Mouse (Mus musculus): ENCODE measurements around the gene Limk2. TPM values are rescaled to one million over a fixed set of nuclear protein-coding genes. Genes with fewer than 3 reads are reported as not detected.

Gene Limk2
- polyA plus RNA-seq, 1 experiment from 2014 or later, result 63.8 TPM

GRCm38 (mm10) chr11:3331756-3332642 lies 77.0 kb downstream of the Limk2 start:
- Histone ChIP-seq H3K27me3 (replicated peaks; ENCODE audit: control insufficient read depth, insufficient read depth, low read length) (no peaks in the 10 kb centered on the region), H3K27ac (replicated peaks; ENCODE audit: low read depth, low read length) (peak overlapping the region; percentile 50), H3K36me3 (ENCODE audit: control insufficient read depth, insufficient read depth, low read length) (peaks cover 10% of the 10 kb centered on the region; the same call in 1 of the 2 replicates), H3K9me3 (ENCODE audit: control insufficient read depth, low read length) (no peaks in the 10 kb centered on the region), H3K4me1 (ENCODE audit: control insufficient read depth, insufficient read depth, low read length) (peaks cover 21% of the 10 kb centered on the region), H3K4me3 (ENCODE audit: low read depth, low read length) (peak overlapping the region; percentile 54), H3K9ac (ENCODE audit: low read depth, low read length) (peak overlapping the region; percentile 65), H3K4me2 (ENCODE audit: low read depth, low read length) (peak overlapping the region; percentile 100)
- under 1% methylated on average over 24 of the region's 75 CpGs for WGBS
- peak; percentile 96 for ATAC-seq (ENCODE audit: low read depth)
- peak; percentile 97 for DNase-seq (ENCODE audit: low spot score)

DNA sequence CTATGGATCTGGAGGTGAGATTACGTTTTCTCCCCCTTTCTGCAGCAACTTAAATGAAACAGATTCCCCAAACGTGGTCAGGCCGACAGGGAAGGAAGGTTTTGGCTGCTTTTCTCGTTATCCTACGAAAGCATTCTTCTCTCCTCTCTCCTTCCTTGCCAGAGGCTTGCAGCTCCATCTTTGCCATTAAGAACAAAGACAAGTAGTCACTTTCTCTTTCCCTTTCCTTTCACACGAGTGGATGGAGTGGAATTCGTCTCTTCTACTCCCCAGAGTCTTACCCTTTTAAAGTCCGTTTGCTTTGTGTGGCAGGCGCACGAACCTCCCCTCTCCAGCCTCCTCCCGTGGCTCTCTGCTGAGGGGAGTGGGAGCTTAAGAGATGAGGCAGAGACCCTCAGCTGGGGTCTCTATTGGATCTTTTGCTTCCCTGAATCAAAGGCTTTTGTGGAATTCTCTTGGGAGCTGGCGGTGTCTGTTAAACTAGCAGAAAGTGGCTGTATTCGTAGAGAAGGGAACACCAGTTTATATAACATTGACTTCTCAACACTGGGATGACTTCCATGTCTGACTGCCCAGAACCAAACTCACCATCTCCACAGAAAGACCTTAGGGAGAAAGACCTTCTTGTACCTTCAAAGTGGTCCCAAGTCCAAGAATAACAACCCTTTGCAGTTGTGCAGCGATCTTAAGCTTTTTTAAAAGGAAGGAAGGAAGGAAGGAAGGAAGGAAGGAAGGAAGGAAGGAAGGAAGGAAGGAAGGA lies 77.8 kb downstream of the Limk2 start:
- Histone ChIP-seq H3K36me3 (ENCODE audit: control insufficient read depth, insufficient read depth, low read length) (peaks cover 10% of the 10 kb centered on the region; the same call in 1 of the 2 replicates), H3K9me3 (ENCODE audit: control insufficient read depth, low read length) (no peaks in the 10 kb centered on the region), H3K27me3 (replicated peaks; ENCODE audit: control insufficient read depth, insufficient read depth, low read length) (no peaks in the 10 kb centered on the region), H3K27ac (replicated peaks; ENCODE audit: low read depth, low read length) (peak overlapping the region; percentile 50), H3K4me3 (ENCODE audit: low read depth, low read length) (peak overlapping the region; percentile 54), H3K9ac (ENCODE audit: low read depth, low read length) (peak overlapping the region; percentile 65), H3K4me1 (ENCODE audit: control insufficient read depth, insufficient read depth, low read length) (peaks cover 16% of the 10 kb centered on the region), H3K4me2 (ENCODE audit: low read depth, low read length) (peak overlapping the region; percentile 100)
- no peak for ATAC-seq (ENCODE audit: low read depth)
- 3% methylated on average over 14 of the region's 14 CpGs for WGBS
- no peak for DNase-seq (ENCODE audit: low spot score)

DNA sequence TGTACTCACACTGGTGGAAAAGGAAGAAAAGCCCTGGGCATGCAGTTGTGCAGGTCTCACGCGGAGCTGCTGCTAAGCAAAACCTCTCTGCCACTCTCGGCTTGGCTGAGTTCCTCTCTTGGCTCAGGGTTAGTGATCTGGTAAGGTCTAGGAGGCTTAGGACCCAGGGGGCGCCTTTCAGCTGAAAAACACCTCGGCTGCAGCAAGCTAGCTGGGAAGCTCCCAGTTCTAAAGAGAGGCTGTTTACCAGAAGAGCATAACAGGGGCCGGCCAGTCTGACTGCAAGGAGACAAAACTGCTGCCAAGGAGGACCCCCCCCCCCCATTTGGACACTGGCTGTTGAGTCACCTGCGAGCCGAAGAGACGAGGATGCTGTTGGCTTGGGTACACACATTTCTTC lies 78.4 kb downstream of the Limk2 start:
- H3K27me3 ChIP-seq (replicated peaks; ENCODE audit: control insufficient read depth, insufficient read depth, low read length), result no peaks in the 10 kb centered on the region
- H3K4me3 ChIP-seq (ENCODE audit: low read depth, low read length), result peak overlapping the region; percentile 54
- ATAC-seq (ENCODE audit: low read depth), result peak; percentile 37
- H3K4me1 ChIP-seq (ENCODE audit: control insufficient read depth, insufficient read depth, low read length), result peaks cover 16% of the 10 kb centered on the region
- H3K4me2 ChIP-seq (ENCODE audit: low read depth, low read length), result peak overlapping the region; percentile 100
- DNase-seq (ENCODE audit: low spot score), result peak; percentile 94
- H3K9ac ChIP-seq (ENCODE audit: low read depth, low read length), result peak overlapping the region; percentile 65
- 2% methylated on average over 9 of the region's 9 CpGs for WGBS
- H3K36me3 ChIP-seq (ENCODE audit: control insufficient read depth, insufficient read depth, low read length), result peaks cover 10% of the 10 kb centered on the region; the same call in 1 of the 2 replicates
- H3K27ac ChIP-seq (replicated peaks; ENCODE audit: low read depth, low read length), result peak overlapping the region; percentile 50
- no peaks in the 10 kb centered on the region for H3K9me3 ChIP-seq (ENCODE audit: control insufficient read depth, low read length)

DNA sequence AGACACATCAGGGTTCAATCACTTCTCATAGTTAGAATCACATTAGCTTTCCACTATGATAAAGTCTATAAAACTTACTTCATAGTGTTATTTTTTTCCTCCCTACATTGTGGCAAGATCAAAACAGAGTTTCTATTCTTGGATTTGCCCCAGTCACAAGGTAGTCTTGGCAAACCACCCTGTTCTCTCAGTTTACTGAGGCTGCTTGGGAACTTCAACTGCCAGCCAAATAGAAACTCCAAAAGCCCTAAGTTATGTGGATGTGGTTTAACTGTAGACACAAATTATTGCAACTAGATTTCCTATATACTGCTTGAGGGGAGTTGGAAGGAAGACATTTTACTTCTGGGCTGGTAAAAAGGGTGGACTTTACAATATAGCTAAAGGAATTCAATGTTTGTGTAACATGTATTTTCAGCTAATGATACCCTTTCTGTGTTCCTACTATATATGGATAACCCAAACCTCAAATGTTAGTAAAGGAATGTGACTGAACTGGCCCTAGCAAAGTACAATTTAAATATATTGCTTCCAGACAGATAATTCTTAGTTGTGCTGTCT lies 79.0 kb downstream of the Limk2 start, which contains the start of gene Pik3ip1:
Gene Pik3ip1, plus strand, starts transcription at position 511 of the 561 bp plus-strand sequence.
- H3K9ac ChIP-seq (ENCODE audit: low read depth, low read length), result peak within 1 kb of the TSS; percentile 65
- ATAC-seq (ENCODE audit: low read depth), result no peak; the same call in 1 of the 2 replicates

GRCm38 (mm10) chr11:3328806-3329775 lies 79.9 kb downstream of the Limk2 start:
- DNase-seq (ENCODE audit: low spot score) (no peak), ATAC-seq (ENCODE audit: low read depth) (no peak)
- peaks cover 16% of the 10 kb centered on the region for H3K4me1 ChIP-seq (ENCODE audit: control insufficient read depth, insufficient read depth, low read length)
- no peaks in the 10 kb centered on the region for H3K27me3 ChIP-seq (replicated peaks; ENCODE audit: control insufficient read depth, insufficient read depth, low read length)
- no peaks in the 10 kb centered on the region for H3K9me3 ChIP-seq (ENCODE audit: control insufficient read depth, low read length)
- no peak overlapping the region for H3K4me2 ChIP-seq (ENCODE audit: low read depth, low read length)
- H3K4me3 ChIP-seq (ENCODE audit: low read depth, low read length), result no peak overlapping the region
- H3K36me3 ChIP-seq (ENCODE audit: control insufficient read depth, insufficient read depth, low read length), result peaks cover 10% of the 10 kb centered on the region; the same call in 1 of the 2 replicates
- no peak overlapping the region for H3K9ac ChIP-seq (ENCODE audit: low read depth, low read length)
- WGBS, result 70% methylated on average over 11 of the region's 11 CpGs
- H3K27ac ChIP-seq (replicated peaks; ENCODE audit: low read depth, low read length), result 0 out of 2 replicates have a peak overlapping the region, but pooled peaks have one; percentile 44

More for the DNA sequence above, 79.0 kb downstream of the Limk2 start, which contains the start of gene Pik3ip1:
- Histone ChIP-seq H3K36me3 (ENCODE audit: control insufficient read depth, insufficient read depth, low read length) (peaks cover 10% of the 10 kb centered on the region; the same call in 1 of the 2 replicates), H3K27me3 (replicated peaks; ENCODE audit: control insufficient read depth, insufficient read depth, low read length) (no peaks in the 10 kb centered on the region), H3K4me1 (ENCODE audit: control insufficient read depth, insufficient read depth, low read length) (peaks cover 16% of the 10 kb centered on the region), H3K27ac (replicated peaks; ENCODE audit: low read depth, low read length) (peak within 1 kb of the TSS; percentile 50), H3K4me2 (ENCODE audit: low read depth, low read length) (peak within 1 kb of the TSS; percentile 100), H3K4me3 (ENCODE audit: low read depth, low read length) (peak within 1 kb of the TSS; percentile 54), H3K9me3 (ENCODE audit: control insufficient read depth, low read length) (no peaks in the 10 kb centered on the region)
- DNase-seq (ENCODE audit: low spot score), result peak; percentile 69

DNA sequence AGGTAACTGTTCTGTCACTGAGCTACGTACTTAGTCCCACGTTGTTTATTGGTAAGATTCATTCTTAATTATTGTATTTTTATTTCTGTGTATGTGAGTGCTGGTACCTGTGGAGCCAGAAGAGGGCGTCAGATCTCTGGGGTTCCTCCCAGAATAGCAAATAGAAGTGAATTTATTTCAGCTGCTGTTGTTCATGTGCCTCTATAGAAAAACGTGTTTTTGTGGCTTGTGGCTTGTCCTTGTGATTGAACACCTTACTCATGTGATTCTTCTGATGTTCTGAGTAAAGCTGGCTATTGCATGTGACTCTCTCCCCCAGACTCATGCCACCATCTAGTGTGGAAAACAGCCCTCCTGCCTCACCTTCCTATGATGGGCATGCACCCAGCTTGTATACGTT lies 80.7 kb downstream of the Limk2 start:
- H3K9ac ChIP-seq (ENCODE audit: low read depth, low read length), result no peak overlapping the region
- WGBS, result 80% methylated on average over 5 of the region's 5 CpGs
- no peak for ATAC-seq (ENCODE audit: low read depth)

GRCm38 (mm10) chr11:3318286-3318685 lies 90.7 kb downstream of the Limk2 start:
- no peak overlapping the region for H3K4me2 ChIP-seq (ENCODE audit: low read depth, low read length)
- WGBS, result 92% methylated on average over 3 of the region's 3 CpGs
- no peaks in the 10 kb centered on the region for H3K4me1 ChIP-seq (ENCODE audit: control insufficient read depth, insufficient read depth, low read length)

More for the DNA sequence above, 80.7 kb downstream of the Limk2 start:
- no peak overlapping the region for H3K4me3 ChIP-seq (ENCODE audit: low read depth, low read length)
- no peaks in the 10 kb centered on the region for H3K27me3 ChIP-seq (replicated peaks; ENCODE audit: control insufficient read depth, insufficient read depth, low read length)
- H3K9me3 ChIP-seq (ENCODE audit: control insufficient read depth, low read length), result no peaks in the 10 kb centered on the region
- DNase-seq (ENCODE audit: low spot score), result no peak
- H3K36me3 ChIP-seq (ENCODE audit: control insufficient read depth, insufficient read depth, low read length), result peaks cover 5% of the 10 kb centered on the region; the same call in 1 of the 2 replicates
- peaks cover 16% of the 10 kb centered on the region for H3K4me1 ChIP-seq (ENCODE audit: control insufficient read depth, insufficient read depth, low read length)
- H3K4me2 ChIP-seq (ENCODE audit: low read depth, low read length), result no peak overlapping the region
- H3K27ac ChIP-seq (replicated peaks; ENCODE audit: low read depth, low read length), result no peak overlapping the region

More at GRCm38 (mm10) chr11:3318286-3318685, 90.7 kb downstream of the Limk2 start:
- Histone ChIP-seq H3K27ac (replicated peaks; ENCODE audit: low read depth, low read length) (no peak overlapping the region), H3K9me3 (ENCODE audit: control insufficient read depth, low read length) (0 out of 2 replicates have a peak, but pooled peaks cover 5% of the 10 kb centered on the region), H3K36me3 (ENCODE audit: control insufficient read depth, insufficient read depth, low read length) (no peaks in the 10 kb centered on the region), H3K4me3 (ENCODE audit: low read depth, low read length) (no peak overlapping the region), H3K27me3 (replicated peaks; ENCODE audit: control insufficient read depth, insufficient read depth, low read length) (no peaks in the 10 kb centered on the region), H3K9ac (ENCODE audit: low read depth, low read length) (no peak overlapping the region)
- DNase-seq (ENCODE audit: low spot score), result no peak
- ATAC-seq (ENCODE audit: low read depth), result no peak
